ENCODE assay signal across 10 mouse cellular contexts in the genomic region with DNA sequence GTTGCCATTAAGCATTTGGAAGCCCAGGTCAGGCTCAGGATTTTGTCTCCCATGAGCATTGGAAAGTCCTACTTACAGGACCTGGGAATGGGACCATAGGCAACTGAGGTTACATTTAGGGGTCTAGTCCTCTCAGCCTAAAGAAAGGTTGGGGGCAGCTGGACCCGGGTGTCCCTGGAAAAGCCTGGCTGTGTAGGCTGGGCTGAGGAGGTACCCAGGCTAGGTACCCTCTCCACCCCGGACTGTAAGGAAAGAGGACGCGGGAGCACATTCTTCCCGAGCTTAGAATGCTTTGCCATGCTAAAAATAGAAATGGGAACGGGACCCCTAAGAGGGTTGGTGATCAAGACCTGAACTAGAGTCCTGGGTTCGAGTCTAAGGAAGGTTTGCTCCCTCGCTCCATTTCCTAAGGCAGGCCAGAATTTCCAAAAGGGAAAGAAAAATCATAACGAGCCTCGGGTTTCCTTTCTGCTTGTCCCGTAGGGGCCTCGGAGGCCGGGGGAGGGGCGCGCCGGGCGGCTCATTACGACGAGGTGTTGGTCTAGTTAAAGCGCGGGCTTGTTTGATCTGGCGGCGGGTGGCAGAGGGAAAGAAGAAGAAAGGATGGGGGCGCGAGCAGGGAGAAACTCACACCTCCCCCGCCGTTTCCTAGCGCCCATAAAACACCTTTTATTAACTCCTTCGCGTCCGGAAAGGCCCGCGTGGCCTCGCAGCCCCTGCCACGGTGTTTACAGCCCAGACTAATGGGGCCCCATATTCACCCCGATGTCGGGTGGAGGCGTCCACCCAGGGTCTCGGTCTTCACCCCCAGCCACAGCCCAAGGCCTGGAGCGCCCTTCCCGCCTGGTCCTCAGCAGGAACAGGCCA. TPM values are rescaled to one million over a fixed set of nuclear protein-coding genes. Genes with fewer than 3 reads are reported as not detected.
DNase-seq lines count a peak whose midpoint lies in the region; ATAC-seq lines count a peak whose summit lies in the region.
"Had no signal": no experiment of that assay in that cellular context is flagged by ENCODE, and none has a peak within 500 bp of the region (broad histone marks: within the 10 kb centered on the region; RNA-seq: fewer than 3 reads in every experiment).

No protein-coding gene starts in this region.

- H3K9me3 ChIP-seq in heart, embryonic 11.5 days (replicated peaks; ENCODE audit: control insufficient read depth, low read length): no peaks in the 10 kb centered on the region
- no peaks in the 10 kb centered on the region for H3K9me3 ChIP-seq in hindbrain, embryonic 11.5 days (ENCODE audit: control insufficient read depth, low read length)
- H3K9me3 ChIP-seq in midbrain, embryonic 15.5 days: no peaks in the 10 kb centered on the region
- H3K9me3 ChIP-seq: G1E had no signal

- peak overlapping the region; percentile 46 for H3K4me3 ChIP-seq in heart, embryonic 11.5 days (ENCODE audit: low read depth, low read length)
- peak overlapping the region; percentile 20 for H3K4me3 ChIP-seq in hindbrain, embryonic 11.5 days (ENCODE audit: low read depth, low read length)
- H3K4me3 ChIP-seq in midbrain, embryonic 15.5 days: peak overlapping the region; percentile 22

- no peak for ATAC-seq in heart, embryonic 11.5 days (replicated peaks; ENCODE audit: insufficient number of reproducible peaks, low FRiP score, low TSS enrichment)
- ATAC-seq in hindbrain, embryonic 11.5 days (ENCODE audit: low FRiP score): no peak
- no peak for ATAC-seq in midbrain, embryonic 15.5 days (replicated peaks)

- intact Hi-C loops in left cerebral cortex, postnatal 10 days (cut with DNase I): no loop called here

- no peaks in the 10 kb centered on the region for H3K36me3 ChIP-seq in heart, embryonic 11.5 days (ENCODE audit: control insufficient read depth, insufficient read depth, low read length)
- H3K36me3 ChIP-seq in hindbrain, embryonic 11.5 days (ENCODE audit: control insufficient read depth, insufficient read depth, low read length): no peaks in the 10 kb centered on the region
- H3K36me3 ChIP-seq in midbrain, embryonic 15.5 days (replicated peaks): no peaks in the 10 kb centered on the region
- H3K36me3 ChIP-seq: G1E had no signal

- peaks cover 48% of the 10 kb centered on the region for H3K27me3 ChIP-seq in heart, embryonic 11.5 days (ENCODE audit: control insufficient read depth, insufficient read depth, low read length)
- H3K27me3 ChIP-seq in hindbrain, embryonic 11.5 days (ENCODE audit: control insufficient read depth, insufficient read depth, low read length): peaks cover 54% of the 10 kb centered on the region
- peaks cover 61% of the 10 kb centered on the region for H3K27me3 ChIP-seq in midbrain, embryonic 15.5 days (replicated peaks)

- DNase-seq in heart, adult 11 months: no peak
- peak; percentile 36 for DNase-seq in T-cell, adult 2 months (ENCODE audit: low spot score)
- peak; percentile 44 for DNase-seq in hindbrain, embryonic 11.5 days (ENCODE audit: low spot score)
- no peak for DNase-seq in gastrocnemius, adult 18-20 months (ENCODE audit: low spot score)
- no peak for DNase-seq in left cerebral cortex, postnatal 10 days (ENCODE audit: extremely low spot score in 1 of 2, low spot score in 2 of 2)
- no peak for DNase-seq in lung, postnatal 4 days

- H3K27ac ChIP-seq in heart, embryonic 11.5 days (ENCODE audit: low read depth, low read length): peak overlapping the region; percentile 73
- no peak overlapping the region for H3K27ac ChIP-seq in hindbrain, embryonic 11.5 days (ENCODE audit: low read depth, low read length)
- H3K27ac ChIP-seq in midbrain, embryonic 15.5 days: no peak overlapping the region

- WGBS in heart, embryonic 11.5 days (ENCODE audit: insufficient replicate concordance): under 1% methylated on average over 41 of the region's 41 CpGs
- WGBS in hindbrain, embryonic 11.5 days: under 1% methylated on average over 40 of the region's 41 CpGs
- WGBS in midbrain, embryonic 15.5 days: under 1% methylated on average over 41 of the region's 41 CpGs

- H3K4me1 ChIP-seq in heart, embryonic 11.5 days (ENCODE audit: control insufficient read depth, insufficient read depth, low read length): peaks cover 13% of the 10 kb centered on the region; the same call in 1 of the 2 replicates
- H3K4me1 ChIP-seq in hindbrain, embryonic 11.5 days (replicated peaks; ENCODE audit: control insufficient read depth, insufficient read depth, low read length): peaks cover 5% of the 10 kb centered on the region; the same call in 1 of the 2 replicates
- H3K4me1 ChIP-seq in midbrain, embryonic 15.5 days: peaks cover 15% of the 10 kb centered on the region

- peak overlapping the region; percentile 83 for H3K9ac ChIP-seq in heart, embryonic 11.5 days (ENCODE audit: low read depth, low read length)
- H3K9ac ChIP-seq in hindbrain, embryonic 11.5 days (ENCODE audit: low read depth, low read length): no peak overlapping the region
- no peak overlapping the region for H3K9ac ChIP-seq in midbrain, embryonic 15.5 days

- peak overlapping the region; percentile 80 for H3K4me2 ChIP-seq in heart, embryonic 11.5 days
- peak overlapping the region; percentile 36 for H3K4me2 ChIP-seq in hindbrain, embryonic 11.5 days (replicated peaks; ENCODE audit: low read depth, low read length)
- peak overlapping the region; percentile 38 for H3K4me2 ChIP-seq in midbrain, embryonic 15.5 days

RNA-seq across cellular contexts. Expression of a gene that starts 5.3 kb away (rescaled TPM):
- polyA plus RNA-seq in heart, embryonic 11.5 days (2014; fragmentation: Nextera tagmentation; extraction: Ambion mirVana): 58.1 and 61.9 TPM in 2 replicates
- 0.21 TPM in 1 of 2 replicates, not detected in the other for polyA plus RNA-seq in hindbrain, embryonic 11.5 days (2014; fragmentation: Nextera tagmentation; extraction: Ambion mirVana)
- polyA plus RNA-seq in midbrain, embryonic 15.5 days (2015; fragmentation: Nextera tagmentation; extraction: Ambion mirVana): not detected in 2 replicates
- not detected for total RNA-seq in gastrocnemius, adult 18-20 months (2021)
- not detected for total RNA-seq in left cerebral cortex, postnatal 10 days (2021)
- total RNA-seq: G1E; heart, postnatal 14 days had no signal
- polyA plus RNA-seq: G1E had no signal

RNA-seq across cellular contexts. Expression of a gene that starts 25.8 kb away (rescaled TPM):
- 10.7 and 10.8 TPM in 2 replicates for polyA plus RNA-seq in heart, embryonic 11.5 days (2014; fragmentation: Nextera tagmentation; extraction: Ambion mirVana)
- polyA plus RNA-seq in hindbrain, embryonic 11.5 days (2014; fragmentation: Nextera tagmentation; extraction: Ambion mirVana): 11.8 and 14.3 TPM in 2 replicates
- polyA plus RNA-seq in midbrain, embryonic 15.5 days (2015; fragmentation: Nextera tagmentation; extraction: Ambion mirVana): 9.3 and 11.6 TPM in 2 replicates
- 10 to 100 TPM; 49.7 to 54.2 TPM for total RNA-seq in gastrocnemius, adult 18-20 months (2021)
- total RNA-seq in left cerebral cortex, postnatal 10 days (2021): 10 to 100 TPM; 38.5 TPM

Comparison
In these comparisons a context has a peak if more than half of its experiments do, and no peak if none do; other contexts are left out.
1. DNase-seq: peak in T-cell, adult 2 months (single experiment) and hindbrain, embryonic 11.5 days (single experiment); none in heart, adult 11 months (single experiment), gastrocnemius, adult 18-20 months (single experiment), left cerebral cortex, postnatal 10 days (0 of 2) and lung, postnatal 4 days (0 of 2).
2. RNA of a gene that starts 5.3 kb away (polyA plus RNA-seq): 58.1 to 61.9 TPM in heart, embryonic 11.5 days; 0.21 TPM in hindbrain, embryonic 11.5 days and not detected in midbrain, embryonic 15.5 days; every median in the first group is over 10 times any median in the second.
3. Peak in every context shown above with its lines, with median percentiles within 50 percentile points of each other: H3K4me2 ChIP-seq and H3K4me3 ChIP-seq.